Mouse (Mus musculus): ENCODE results near the gene Acsm2.

- TF ChIP-seq CTCF (conservative IDR thresholded peaks at IDR 0.05; ENCODE audit: insufficient read depth, insufficient read length, low read depth, low read length): peak; percentile 43
- TF ChIP-seq POLR2A (IDR thresholded peaks at IDR 0.05; ENCODE audit: low read depth, low read length): no peak
Measured at GRCm38 (mm10) chr7:119515492-119516271, 38.5 kb upstream of the Acsm2 start.
